Mouse (Mus musculus) heart, embryonic 16.5 days (tissue): Measurements from ENCODE around the gene Adam23. TPM values are rescaled to one million over a fixed set of nuclear protein-coding genes. Genes with fewer than 3 reads are reported as not detected.

Experiments used
- polyA plus RNA-seq: library from polyadenylated mRNA; unstranded; fragments of >200 nt; fragmentation: Nextera tagmentation; extraction: Ambion mirVana; gene quantifications from 2 replicates; pipeline ENCODE4 v1.2.1, GENCODE M21; 2015

The Adam23 gene
- polyA plus RNA-seq, 1 experiment from 2014 or later: 1.4 TPM

Other genes starting within 250 kb of the Adam23 start
- gene Gpr1, start 231.3 kb upstream of the Adam23 start, polyA plus RNA-seq: 0.12 and 0.30 TPM in 2 replicates
- 3.2 and 5.0 TPM in 2 replicates for gene Zdbf2, start 172.6 kb upstream of the Adam23 start, polyA plus RNA-seq
- gene Gm39653, start 170.1 kb downstream of the Adam23 start, polyA plus RNA-seq: not detected in 2 replicates
- not detected in 2 replicates for gene Dytn, start 241.0 kb downstream of the Adam23 start, polyA plus RNA-seq